Mouse (Mus musculus): ENCODE results near the gene Ufsp2.

Gene Ufsp2

GRCm38 (mm10) chr8:46022203-46022602 is 46.9 kb downstream of the Ufsp2 start:
- DNase-seq: no peak

DNA sequence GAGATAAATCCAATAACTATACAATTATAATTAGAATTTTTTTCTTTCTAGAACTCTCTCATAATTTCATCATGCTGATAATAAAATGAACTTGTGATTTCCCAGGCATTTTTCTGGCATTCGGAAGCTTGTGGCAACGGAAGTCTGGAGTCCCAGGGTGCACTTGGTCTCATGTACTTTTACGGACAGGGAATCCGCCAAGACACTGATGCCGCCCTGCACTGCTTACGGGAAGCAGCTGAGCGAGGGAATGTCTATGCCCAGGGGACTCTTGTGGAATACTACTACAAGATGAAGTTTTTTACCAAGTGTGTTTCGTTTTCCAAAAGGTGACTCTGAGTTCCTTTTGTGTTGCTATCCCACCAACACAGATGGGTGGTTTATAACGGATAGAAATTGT is 47.4 kb downstream of the Ufsp2 start:
- no peak for DNase-seq

DNA sequence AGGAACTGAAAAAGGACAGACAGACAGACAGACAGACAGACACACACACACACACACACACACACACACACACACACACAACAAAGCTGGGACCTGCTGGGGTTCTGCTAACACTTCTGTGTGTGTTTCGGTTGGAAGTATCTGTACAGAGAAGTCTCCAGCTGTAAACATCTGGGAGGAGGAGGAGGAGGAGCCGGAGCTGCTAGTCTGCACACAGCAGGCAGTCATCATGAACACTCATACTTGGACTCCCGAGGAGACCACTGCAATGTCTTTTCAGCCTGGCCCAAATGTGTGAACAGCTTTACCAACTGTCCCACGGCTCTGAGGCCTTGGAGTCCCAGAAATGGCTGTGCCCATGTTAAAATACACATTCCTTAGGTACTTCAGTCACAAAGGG is 49.1 kb downstream of the Ufsp2 start:
- no peak for DNase-seq

- no peak for DNase-seq
Measured at GRCm38 (mm10) chr8:46036217-46036616, 60.9 kb downstream of the Ufsp2 start.

DNA sequence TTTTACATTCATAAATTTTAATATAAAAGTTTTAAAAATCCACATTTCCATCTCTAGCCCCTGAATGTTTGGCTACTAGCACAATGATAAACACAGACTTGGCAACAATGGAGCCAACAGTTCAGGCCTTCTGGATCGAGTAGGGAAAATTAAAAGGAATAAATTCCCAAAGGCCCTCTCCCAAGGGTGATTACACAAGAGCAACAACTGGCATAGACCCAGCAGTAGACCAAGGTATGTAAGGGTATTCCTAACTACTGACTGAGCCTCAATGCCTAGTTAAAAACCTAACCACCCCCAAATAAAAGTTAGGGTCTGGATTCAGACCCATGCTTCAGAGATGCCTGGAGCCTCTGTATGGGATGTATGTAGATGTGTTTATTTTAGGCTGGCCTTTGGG is 64.3 kb downstream of the Ufsp2 start:
- no peak for DNase-seq

DNA sequence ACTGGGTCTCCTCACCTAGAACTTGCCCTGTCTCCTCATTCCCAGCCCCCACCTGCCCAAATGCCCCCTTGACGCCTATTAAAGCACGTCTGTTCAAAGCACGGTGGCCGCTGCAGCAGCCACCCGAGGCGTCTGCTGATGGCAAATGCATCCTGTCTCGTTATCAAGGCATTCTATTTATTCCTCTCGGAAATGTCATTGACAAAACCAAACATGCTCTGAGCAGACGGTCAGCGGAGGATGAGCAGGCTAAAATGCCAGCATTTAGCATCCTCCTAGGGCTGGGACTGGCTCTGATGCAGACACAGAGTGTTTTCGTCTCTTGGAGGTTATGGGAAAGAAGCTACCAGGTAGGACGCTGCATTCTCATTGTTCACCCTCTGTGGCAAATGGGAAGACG is 64.9 kb downstream of the Ufsp2 start:
- DNase-seq: no peak
